Mouse (Mus musculus): ENCODE results near the gene Slc25a28.

The Slc25a28 gene

GRCm38 (mm10) chr19:43630466-43631251, 44.0 kb downstream of the Slc25a28 start:
- DNase-seq, result peak; percentile 70 to 86

- DNase-seq, result no peak
Observed at GRCm38 (mm10) chr19:43629088-43629487, 45.6 kb downstream of the Slc25a28 start.

- no peak for DNase-seq
Observed at GRCm38 (mm10) chr19:43627345-43627744, 47.3 kb downstream of the Slc25a28 start.

GRCm38 (mm10) chr19:43626160-43626559, 48.5 kb downstream of the Slc25a28 start:
- no peak for DNase-seq

GRCm38 (mm10) chr19:43623913-43624312, 50.8 kb downstream of the Slc25a28 start:
- DNase-seq, result peak; percentile 74 to 80

GRCm38 (mm10) chr19:43619916-43620479, 54.7 kb downstream of the Slc25a28 start:
- no peak for DNase-seq

- no peak for DNase-seq
Observed at GRCm38 (mm10) chr19:43618505-43619030, 56.1 kb downstream of the Slc25a28 start.

- no peak for DNase-seq
Observed at GRCm38 (mm10) chr19:43617761-43618349, 56.8 kb downstream of the Slc25a28 start.

GRCm38 (mm10) chr19:43616889-43617288, 57.8 kb downstream of the Slc25a28 start:
- no peak for DNase-seq

GRCm38 (mm10) chr19:43616415-43616861, 58.2 kb downstream of the Slc25a28 start:
- no peak for DNase-seq

- DNase-seq, result no peak
Observed at GRCm38 (mm10) chr19:43615571-43616414, 58.9 kb downstream of the Slc25a28 start.

- no peak for DNase-seq
Observed at GRCm38 (mm10) chr19:43615074-43615445, 59.6 kb downstream of the Slc25a28 start.

GRCm38 (mm10) chr19:43614341-43615073, 60.2 kb downstream of the Slc25a28 start:
- no peak for DNase-seq

Measured in kidney, adult 8-10 months (tissue).